Mouse (Mus musculus) hindbrain, embryonic 13.5 days (tissue): ENCODE measurements at regions not wholly inside any gene's neighbourhood (a gene's known extent, or its start where the extent isn't known, plus 50 kb on each side); places are given as distances from the start of the nearest gene placed in this dataset.

ENCODE experiments used
- ATAC-seq: fragments of 200-750 bp; cut with Nextera tagmentation; 2 replicates; pipeline ENCODE4 v1.8.0; 2017; ENCODE audit warnings: moderate TSS enrichment; ENCODE audit not compliant: low FRiP score
- H3K27ac ChIP-seq: fragments of 300-500 bp; sonication (generic); 2 replicates; pipeline ENCODE4 v1.5.1; 2015; ENCODE audit warnings: inconsistent platforms, mild to moderate bottlenecking, moderate library complexity
- H3K27me3 ChIP-seq: fragments of 300-500 bp; sonication (generic); 2 replicates; pipeline ENCODE4 v1.6.1; 2015; ENCODE audit warnings: mild to moderate bottlenecking, inconsistent platforms
- H3K36me3 ChIP-seq: fragments of 300-500 bp; sonication (generic); 2 replicates; pipeline ENCODE4 v1.6.1; 2015; ENCODE audit warnings: mild to moderate bottlenecking, inconsistent platforms
- H3K4me1 ChIP-seq: fragments of 300-500 bp; sonication (generic); replicated peaks from 2 replicates; pipeline ENCODE4 v1.6.1; 2015; ENCODE audit warnings: inconsistent platforms
- H3K4me2 ChIP-seq: fragments of 300-500 bp; sonication (generic); 2 replicates; pipeline ENCODE4 v1.6.1; 2015; ENCODE audit warnings: inconsistent platforms, mild to moderate bottlenecking, moderate library complexity
- H3K4me3 ChIP-seq: fragments of 300-500 bp; sonication (generic); 2 replicates; pipeline ENCODE4 v1.5.1; 2015; ENCODE audit warnings: mild to moderate bottlenecking, inconsistent platforms
- H3K9ac ChIP-seq: fragments of 300-500 bp; sonication (generic); 2 replicates; pipeline ENCODE4 v1.6.1; 2015; ENCODE audit warnings: mild to moderate bottlenecking, inconsistent platforms
- H3K9me3 ChIP-seq: fragments of 300-500 bp; sonication (generic); 2 replicates; pipeline ENCODE4 v1.6.1; 2016; ENCODE audit warnings: inconsistent platforms
- WGBS: fragments of 180-500 bp; shearing (Covaris S2); methylation state at CpG from one replicate; pipeline ENCODE4 v1.1.7; 2015; 5-methylcytosine and 5-hydroxymethylcytosine counted together

DNA sequence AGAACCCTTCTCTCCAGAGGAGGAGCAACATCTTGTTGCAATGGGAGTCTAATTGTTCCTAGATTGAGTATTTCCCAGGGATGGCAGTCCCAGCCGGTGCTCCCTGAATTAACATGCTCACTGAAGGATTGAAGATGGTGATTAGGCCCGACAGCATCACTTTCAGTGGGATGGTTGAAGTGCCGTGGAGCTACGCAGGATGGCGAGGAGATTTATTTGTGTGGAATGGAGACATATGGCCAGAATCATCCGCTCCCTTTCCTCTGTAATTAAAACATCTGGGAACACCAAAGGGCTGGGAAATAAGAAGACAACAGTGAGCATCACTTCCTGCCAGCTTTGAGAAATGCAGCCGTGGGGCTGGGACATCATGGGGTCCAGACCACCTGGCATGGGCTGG lies 512.4 kb downstream of the Dhx35 start:
- no peak overlapping the region for H3K27ac ChIP-seq
- no peaks in the 10 kb centered on the region for H3K9me3 ChIP-seq
- H3K4me3 ChIP-seq = no peak overlapping the region
- 49% methylated on average over 7 of the region's 7 CpGs for WGBS
- no peaks in the 10 kb centered on the region for H3K36me3 ChIP-seq
- H3K4me2 ChIP-seq = no peak overlapping the region
- H3K9ac ChIP-seq = no peak overlapping the region
- H3K27me3 ChIP-seq = no peaks in the 10 kb centered on the region
- no peak for ATAC-seq
- H3K4me1 ChIP-seq = no peaks in the 10 kb centered on the region

DNA sequence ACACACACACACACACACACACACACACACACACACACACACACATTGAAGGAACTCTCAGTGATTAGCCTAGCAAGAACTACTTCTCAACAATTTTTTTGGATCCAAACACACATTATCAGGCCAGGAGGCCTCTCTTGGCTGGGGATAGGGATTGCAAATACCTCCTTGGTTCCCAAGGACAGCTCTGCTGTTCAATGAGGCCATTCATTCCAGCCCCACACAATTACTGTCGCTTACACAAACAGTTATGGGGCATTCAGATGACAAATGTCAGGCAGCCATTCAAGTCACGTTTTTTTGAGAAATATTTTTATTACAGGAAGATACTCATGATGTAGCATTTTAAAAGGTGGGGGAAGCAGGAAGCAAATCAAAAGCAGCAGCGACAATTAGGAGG lies 540.1 kb downstream of the Dhx35 start:
- 60% methylated on average over 3 of the region's 3 CpGs for WGBS
- Histone ChIP-seq H3K36me3 (no peaks in the 10 kb centered on the region), H3K27ac (no peak overlapping the region), H3K4me1 (no peaks in the 10 kb centered on the region), H3K4me3 (no peak overlapping the region), H3K4me2 (no peak overlapping the region), H3K9me3 (no peaks in the 10 kb centered on the region), H3K9ac (no peak overlapping the region), H3K27me3 (no peaks in the 10 kb centered on the region)
- ATAC-seq = no peak

DNA sequence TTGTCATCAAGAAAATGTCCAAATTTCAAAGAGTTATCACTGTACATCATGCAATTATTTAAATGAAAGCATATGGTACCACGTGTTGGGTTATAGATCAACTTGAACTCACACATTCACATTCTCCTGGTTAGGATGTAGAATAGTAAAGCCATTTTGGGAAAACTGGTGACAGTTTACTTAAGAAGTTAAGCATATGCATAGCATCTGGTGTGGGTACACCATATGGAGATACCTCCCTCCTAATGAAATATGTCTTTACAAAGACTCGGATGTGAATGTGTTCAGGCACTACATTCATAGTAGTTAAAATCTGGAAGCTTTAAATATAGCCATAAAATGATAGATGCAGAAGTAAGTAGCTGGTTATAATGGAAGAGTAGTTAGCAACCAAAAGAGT lies 542.0 kb downstream of the Dhx35 start:
- H3K9ac ChIP-seq = no peak overlapping the region
- H3K27ac ChIP-seq = no peak overlapping the region
- no peaks in the 10 kb centered on the region for H3K4me1 ChIP-seq
- H3K36me3 ChIP-seq = no peaks in the 10 kb centered on the region
- no peak overlapping the region for H3K4me2 ChIP-seq
- ATAC-seq = no peak
- 76% methylated on average over 2 of the region's 2 CpGs for WGBS
- H3K27me3 ChIP-seq = no peaks in the 10 kb centered on the region
- H3K9me3 ChIP-seq = no peaks in the 10 kb centered on the region
- no peak overlapping the region for H3K4me3 ChIP-seq

DNA sequence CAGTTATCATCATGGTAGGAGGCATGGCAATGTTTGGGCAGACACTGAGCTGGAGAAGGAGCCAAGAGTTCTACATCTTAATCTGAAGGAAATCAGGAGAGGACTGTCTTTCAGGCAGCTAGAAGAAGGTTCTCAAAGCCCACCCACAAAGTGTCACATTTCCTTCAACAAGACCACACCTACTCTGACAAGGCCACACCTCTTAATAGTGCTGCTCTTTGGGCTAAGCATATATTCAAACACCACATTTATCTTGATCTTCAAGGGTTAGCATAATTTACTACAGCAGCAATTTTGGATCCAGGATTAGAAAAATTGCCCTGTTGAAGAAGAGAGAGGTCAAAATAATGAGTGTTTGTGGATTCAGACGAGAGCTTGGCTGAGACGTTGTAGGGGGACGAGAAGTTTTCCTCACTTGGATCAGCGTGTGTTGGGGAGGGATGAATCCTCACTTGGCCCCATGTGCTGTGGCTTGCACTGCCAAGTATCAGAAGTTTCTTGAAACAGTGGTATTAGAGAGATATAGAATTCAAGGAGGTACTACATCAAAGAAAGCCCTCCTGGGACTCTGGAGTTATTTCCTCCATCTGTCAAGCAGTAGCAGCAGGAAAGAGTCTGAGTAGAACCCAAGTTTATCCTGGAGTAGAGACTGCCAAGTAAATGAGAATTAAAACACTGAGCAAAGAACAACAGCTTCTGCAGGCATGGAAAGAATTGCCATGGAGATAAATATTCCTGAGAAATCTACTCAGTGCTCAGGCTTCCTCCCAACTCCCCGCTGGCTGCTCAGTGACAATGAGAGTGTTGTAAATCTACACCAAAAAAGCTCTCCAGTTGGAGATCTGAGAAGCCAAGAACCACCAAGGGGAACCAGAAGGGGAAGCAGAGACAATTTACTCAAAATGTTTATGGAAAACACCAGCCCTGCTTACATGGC lies 549.3 kb downstream of the Dhx35 start:
- WGBS = 75% methylated on average over 5 of the region's 5 CpGs
- Histone ChIP-seq H3K27me3 (no peaks in the 10 kb centered on the region), H3K4me1 (no peaks in the 10 kb centered on the region), H3K36me3 (no peaks in the 10 kb centered on the region), H3K4me3 (no peak overlapping the region), H3K9me3 (no peaks in the 10 kb centered on the region), H3K27ac (no peak overlapping the region), H3K9ac (no peak overlapping the region), H3K4me2 (no peak overlapping the region)
- no peak for ATAC-seq

DNA sequence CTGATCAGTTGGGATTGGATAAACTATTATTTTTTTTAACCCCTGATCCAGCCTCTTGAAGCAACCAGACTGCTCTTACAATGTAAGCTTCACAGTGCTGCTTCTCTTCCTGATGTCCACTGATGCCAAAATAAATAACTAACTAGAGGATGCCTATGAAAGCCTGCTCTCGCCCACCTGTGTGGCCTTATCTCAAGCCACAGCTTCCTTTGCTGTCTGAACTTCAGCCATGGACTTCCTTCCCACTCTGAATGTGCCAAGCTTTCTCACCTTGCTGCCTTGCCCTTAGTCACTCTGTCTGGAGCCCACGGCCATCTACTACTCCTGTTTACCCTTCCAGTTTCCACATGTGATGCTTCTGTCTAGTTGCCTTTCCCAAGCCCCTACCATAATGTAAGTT lies 559.6 kb downstream of the Dhx35 start:
- Histone ChIP-seq H3K4me1 (0 out of 2 replicates have a peak, but pooled peaks cover 4% of the 10 kb centered on the region), H3K4me3 (no peak overlapping the region), H3K27me3 (no peaks in the 10 kb centered on the region), H3K36me3 (no peaks in the 10 kb centered on the region), H3K9ac (no peak overlapping the region), H3K4me2 (no peak overlapping the region), H3K9me3 (no peaks in the 10 kb centered on the region), H3K27ac (no peak overlapping the region)
- ATAC-seq = no peak
- WGBS = 86% methylated on average over 2 of the region's 2 CpGs

DNA sequence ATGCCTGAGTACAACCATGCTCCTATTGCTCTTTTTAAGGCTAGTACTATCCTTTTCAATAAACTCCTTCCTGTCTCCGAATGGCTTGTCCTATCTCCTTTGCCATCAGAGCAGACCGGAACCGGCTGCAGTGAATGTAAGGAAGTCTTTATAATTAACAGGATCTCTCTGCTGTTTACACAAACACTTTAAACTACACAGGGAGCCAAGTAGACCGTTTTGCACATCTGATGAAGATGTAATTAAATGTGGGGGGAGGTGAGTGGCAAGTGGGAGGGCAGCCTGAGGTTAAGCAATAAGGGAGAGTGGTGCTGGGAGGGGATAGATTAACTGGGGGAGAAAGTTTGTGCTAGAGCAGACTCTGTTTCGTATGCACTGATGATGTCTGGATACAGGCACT lies 561.9 kb downstream of the Dhx35 start:
- Histone ChIP-seq H3K36me3 (no peaks in the 10 kb centered on the region), H3K27me3 (no peaks in the 10 kb centered on the region), H3K27ac (no peak overlapping the region), H3K4me2 (no peak overlapping the region), H3K9me3 (no peaks in the 10 kb centered on the region), H3K9ac (no peak overlapping the region), H3K4me1 (0 out of 2 replicates have a peak, but pooled peaks cover 4% of the 10 kb centered on the region), H3K4me3 (no peak overlapping the region)
- 61% methylated on average over 5 of the region's 5 CpGs for WGBS
- no peak for ATAC-seq

DNA sequence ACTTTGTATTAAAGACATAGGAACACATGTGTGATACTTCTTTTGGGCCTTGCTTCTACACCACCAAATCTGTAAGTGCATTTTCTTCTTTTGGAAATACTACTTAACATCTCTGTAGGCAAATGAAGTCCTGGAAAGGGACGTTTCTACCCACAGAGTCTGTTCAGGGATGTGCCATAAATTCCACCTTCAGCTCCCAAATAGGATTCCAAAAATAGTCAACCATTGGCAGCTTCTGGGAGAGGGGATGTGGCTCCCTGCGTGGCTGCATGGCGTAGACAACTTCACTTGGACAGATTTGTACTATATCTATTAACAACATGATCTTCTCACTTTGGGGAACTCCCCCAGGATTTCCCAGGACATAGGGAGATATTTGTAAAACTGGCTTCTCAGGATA lies 566.8 kb downstream of the Dhx35 start:
- H3K9ac ChIP-seq = no peak overlapping the region
- no peak for ATAC-seq
- no peaks in the 10 kb centered on the region for H3K9me3 ChIP-seq
- H3K4me1 ChIP-seq = no peaks in the 10 kb centered on the region
- WGBS = 88% methylated on average over 3 of the region's 3 CpGs
- no peaks in the 10 kb centered on the region for H3K36me3 ChIP-seq
- H3K4me3 ChIP-seq = no peak overlapping the region
- H3K27me3 ChIP-seq = no peaks in the 10 kb centered on the region
- H3K4me2 ChIP-seq = no peak overlapping the region
- no peak overlapping the region for H3K27ac ChIP-seq

DNA sequence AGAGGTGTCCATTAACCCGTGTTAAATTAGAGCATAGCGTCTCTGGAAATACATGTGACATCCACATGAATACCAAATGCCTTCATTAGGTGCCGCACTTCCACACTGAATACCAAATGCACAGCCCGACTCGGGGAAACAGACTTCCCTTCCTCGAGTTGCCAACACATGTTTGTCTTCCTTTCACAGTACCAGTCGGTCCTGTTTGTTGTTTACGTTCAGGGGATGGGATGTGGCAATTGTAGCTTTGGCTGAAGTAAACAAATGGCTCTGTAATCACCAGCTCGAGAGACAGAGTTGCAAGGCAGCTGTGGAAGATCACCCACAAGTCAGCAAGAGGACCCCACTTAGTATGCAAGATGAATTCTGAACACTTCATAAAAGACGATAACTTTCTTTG lies 598.3 kb downstream of the Dhx35 start:
- Histone ChIP-seq H3K27me3 (no peaks in the 10 kb centered on the region), H3K9me3 (no peaks in the 10 kb centered on the region), H3K4me2 (no peak overlapping the region), H3K4me3 (no peak overlapping the region), H3K9ac (no peak overlapping the region), H3K27ac (no peak overlapping the region), H3K36me3 (no peaks in the 10 kb centered on the region), H3K4me1 (peaks cover 5% of the 10 kb centered on the region)
- no peak for ATAC-seq
- WGBS = 72% methylated on average over 10 of the region's 10 CpGs

DNA sequence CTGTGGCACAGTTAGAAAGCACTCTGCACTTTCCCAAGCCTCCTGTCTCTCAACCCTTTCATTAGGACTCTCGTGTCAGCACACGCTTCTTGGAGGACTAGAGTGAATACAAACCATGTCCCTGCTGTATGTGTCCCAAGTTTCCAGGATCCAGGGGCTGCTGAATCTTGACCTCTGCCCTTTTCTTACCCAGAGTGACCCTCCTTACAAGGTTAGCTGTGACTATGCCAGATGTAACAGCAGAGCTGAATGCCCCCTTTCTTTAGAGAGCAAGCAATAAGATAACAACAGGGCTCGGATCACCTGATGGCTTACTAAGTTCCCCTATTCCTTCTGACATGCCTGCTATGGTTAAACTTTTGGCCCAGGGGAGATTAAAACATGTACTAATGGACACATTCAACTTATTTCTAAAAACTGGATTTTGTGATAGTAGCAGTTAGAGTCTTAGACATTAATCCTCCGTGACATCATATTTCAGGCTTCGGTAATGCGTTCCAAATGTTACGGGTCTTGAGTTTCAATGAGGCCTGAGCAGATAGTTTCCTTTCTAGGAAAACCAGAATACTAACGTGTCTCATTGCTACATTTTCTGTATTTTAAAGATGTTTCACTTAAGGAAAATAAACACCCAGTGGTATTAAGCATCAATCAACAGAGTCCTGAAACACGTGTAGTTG lies 607.0 kb downstream of the Dhx35 start:
- no peaks in the 10 kb centered on the region for H3K4me1 ChIP-seq
- H3K36me3 ChIP-seq = no peaks in the 10 kb centered on the region
- no peaks in the 10 kb centered on the region for H3K9me3 ChIP-seq
- H3K27ac ChIP-seq = no peak overlapping the region
- no peak overlapping the region for H3K4me3 ChIP-seq
- no peak overlapping the region for H3K9ac ChIP-seq
- no peak overlapping the region for H3K4me2 ChIP-seq
- 75% methylated on average over 9 of the region's 9 CpGs for WGBS
- ATAC-seq = no peak
- H3K27me3 ChIP-seq = no peaks in the 10 kb centered on the region

DNA sequence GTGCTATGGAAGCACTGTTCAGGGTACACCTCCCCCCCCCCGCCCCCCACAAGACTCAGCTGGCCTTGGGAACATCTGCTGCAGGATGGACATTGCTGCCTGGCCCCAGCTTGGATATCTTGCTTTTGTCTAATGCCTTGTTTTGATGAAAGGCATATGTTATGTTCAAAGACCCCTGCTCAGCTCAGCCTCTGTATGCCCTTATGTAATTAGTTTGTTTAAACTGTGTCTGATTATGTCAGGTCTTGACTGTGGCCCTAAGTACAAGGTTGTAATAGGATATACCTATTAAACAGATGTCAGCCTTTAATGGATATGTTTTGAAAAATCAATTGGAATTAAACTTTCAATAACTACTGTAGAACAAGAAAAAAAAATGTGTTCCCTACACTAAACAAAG lies 610.3 kb downstream of the Dhx35 start:
- no peak overlapping the region for H3K9ac ChIP-seq
- 57% methylated on average over 1 of the region's 1 CpGs for WGBS

DNA sequence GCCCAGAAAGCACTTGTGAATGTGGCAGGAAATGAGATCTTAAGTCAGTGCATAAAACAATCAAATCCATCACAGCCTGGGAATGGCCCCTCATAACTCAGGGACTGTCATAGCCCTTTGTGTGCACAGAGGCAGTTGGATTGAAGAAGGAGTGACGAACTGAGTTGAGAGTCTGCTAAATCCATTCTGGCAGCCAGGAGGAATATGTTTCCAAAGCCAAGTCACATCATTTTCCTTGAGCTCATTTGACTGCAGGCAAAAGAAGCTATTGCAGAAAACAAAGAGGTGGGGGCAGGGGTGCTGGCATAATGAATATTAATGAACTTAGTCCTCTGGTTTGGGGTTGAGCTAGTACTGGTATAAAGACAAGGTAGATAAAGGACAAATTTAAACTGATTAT lies 620.0 kb downstream of the Dhx35 start:
- Histone ChIP-seq H3K36me3 (no peaks in the 10 kb centered on the region), H3K9me3 (no peaks in the 10 kb centered on the region), H3K4me2 (no peak overlapping the region), H3K4me1 (peaks cover 17% of the 10 kb centered on the region), H3K9ac (no peak overlapping the region), H3K27ac (peak overlapping the region; percentile 35; the same call in 1 of the 2 replicates), H3K27me3 (no peaks in the 10 kb centered on the region), H3K4me3 (no peak overlapping the region)
- WGBS = 17% methylated on average over 1 of the region's 1 CpGs
- ATAC-seq = peak; percentile 61; the same call in 1 of the 2 replicates

More for the DNA sequence above, 610.3 kb downstream of the Dhx35 start:
- no peak overlapping the region for H3K4me3 ChIP-seq
- no peaks in the 10 kb centered on the region for H3K27me3 ChIP-seq
- no peaks in the 10 kb centered on the region for H3K9me3 ChIP-seq
- no peaks in the 10 kb centered on the region for H3K4me1 ChIP-seq
- no peak for ATAC-seq
- no peak overlapping the region for H3K27ac ChIP-seq
- H3K4me2 ChIP-seq = no peak overlapping the region
- no peaks in the 10 kb centered on the region for H3K36me3 ChIP-seq

DNA sequence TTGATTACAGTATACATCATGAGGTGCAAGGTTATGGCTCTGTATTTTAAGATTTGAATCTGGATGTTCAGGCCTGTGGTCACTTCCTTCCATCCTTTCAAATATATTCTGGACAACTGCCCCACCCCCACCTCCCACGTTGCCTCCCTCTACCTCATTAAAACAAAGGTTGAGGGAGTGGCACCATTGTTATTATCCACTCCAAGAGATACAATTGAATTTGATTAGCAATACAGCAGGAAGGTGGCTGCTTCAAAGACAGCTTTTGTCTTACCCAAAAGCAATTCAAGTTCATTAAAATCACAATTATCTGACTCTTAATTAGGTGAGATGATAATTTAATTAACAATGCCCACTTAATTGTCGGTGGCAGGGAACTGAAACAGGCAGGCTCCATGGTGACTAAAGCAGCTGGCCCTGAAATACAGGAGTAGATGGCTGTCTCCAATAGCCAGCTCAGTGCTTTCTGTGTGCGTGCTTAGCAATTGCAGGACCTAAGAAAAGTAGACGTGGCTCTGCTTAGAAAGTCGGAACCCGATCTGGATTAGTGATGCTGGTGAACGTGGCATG lies 623.8 kb downstream of the Dhx35 start:
- H3K36me3 ChIP-seq = no peaks in the 10 kb centered on the region
- WGBS = 50% methylated on average over 7 of the region's 7 CpGs
- no peak overlapping the region for H3K27ac ChIP-seq
- H3K9me3 ChIP-seq = no peaks in the 10 kb centered on the region
- H3K4me3 ChIP-seq = no peak overlapping the region
- H3K4me2 ChIP-seq = no peak overlapping the region
- peaks cover 17% of the 10 kb centered on the region for H3K4me1 ChIP-seq
- ATAC-seq = no peak
- peaks cover 6% of the 10 kb centered on the region; the same call in 1 of the 2 replicates for H3K27me3 ChIP-seq
- no peak overlapping the region for H3K9ac ChIP-seq
